16 mouse cellular contexts compared by ENCODE assay signal in genomic region chr2:156569261-156569660, GRCm38 (mm10). TPM values are rescaled to one million over a fixed set of nuclear protein-coding genes. Genes with fewer than 3 reads are reported as not detected.
DNase-seq lines count a peak whose midpoint lies in the region.
"Had no signal": no experiment of that assay in that cellular context is flagged by ENCODE, and none has a peak within 500 bp of the region (broad histone marks: within the 10 kb centered on the region; RNA-seq: fewer than 3 reads in every experiment).

No protein-coding gene starts in this region.

- peak; percentile 71 for DNase-seq in ovary, adult 18-20 months (ENCODE audit: low spot score)
- DNase-seq in ovary, postnatal 14 days (ENCODE audit: low spot score): no peak
- DNase-seq in adrenal gland, postnatal 10 days: peak; percentile 55
- DNase-seq in adrenal gland, postnatal 25 days: peak; percentile 37
- no peak for DNase-seq in retina, postnatal 1 day
- no peak for DNase-seq in left cerebral cortex, adult 8-10 months (ENCODE audit: low spot score in 2 of 2)
- DNase-seq: cerebellum, adult 11 months; cerebellum, adult 2 months; cerebellum, adult 9-11 months; cerebellum, postnatal 25 days; forebrain, postnatal 0 days; gastrocnemius, adult 2 months; gastrocnemius, postnatal 14 days; heart, adult 11 months; heart, postnatal 10 days; heart, postnatal 36 days had no signal

RNA-seq across cellular contexts. Expression of gene Aar2, which starts 21.9 kb away (rescaled TPM):
- 10 to 100 TPM; 27.2 TPM for total RNA-seq in adrenal gland, postnatal 10 days (2021)
- 28.1 and 38.0 TPM in 2 replicates for total RNA-seq in adrenal gland, postnatal 25 days (2021)
- 10 to 100 TPM; 34.8 to 36.6 (median 35.9) TPM for total RNA-seq in left cerebral cortex, adult 8-10 months (2022)

RNA-seq across cellular contexts. Expression of gene Dlgap4, which starts 44.2 kb away (rescaled TPM):
- 10 to 100 TPM; 36.9 to 40.3 TPM for total RNA-seq in adrenal gland, postnatal 10 days (2021)
- 50.6 and 63.0 TPM in 2 replicates for total RNA-seq in adrenal gland, postnatal 25 days (2021)
- total RNA-seq in left cerebral cortex, adult 8-10 months (2022): 100 to 1,000 TPM; 201 to 218 (median 204) TPM

Comparison
In these comparisons a context has a peak if more than half of its experiments do, and no peak if none do; other contexts are left out.
1. DNase-seq: peak in ovary, adult 18-20 months (single experiment), adrenal gland, postnatal 10 days (single experiment) and adrenal gland, postnatal 25 days (single experiment); none in ovary, postnatal 14 days (single experiment), retina, postnatal 1 day (single experiment) and left cerebral cortex, adult 8-10 months (0 of 2).